Mouse (Mus musculus) megakaryocyte, embryonic 14.5 days (primary cell): ENCODE results near the gene Lhx2. TPM values are rescaled to one million over a fixed set of nuclear protein-coding genes. Genes with fewer than 3 reads are reported as not detected.
A peak's percentile ranks its signal among the peaks of the same experiment; 100 is the strongest.

Source experiments
- H3K27me3 ChIP-seq: replicated peaks from 2 replicates; pipeline ENCODE3; 2012; ENCODE audit warnings: inconsistent platforms
- H3K36me3 ChIP-seq: replicated peaks from 2 replicates; pipeline ENCODE3; 2012; ENCODE audit warnings: low read length, inconsistent platforms, mixed read lengths
- H3K4me1 ChIP-seq: 2 replicates; pipeline ENCODE4 v1.6.1; 2012; ENCODE audit warnings: inconsistent platforms
- H3K4me3 ChIP-seq: replicated peaks from 2 replicates; pipeline ENCODE3; 2012; ENCODE audit warnings: moderate library complexity, mild to moderate bottlenecking, inconsistent platforms
- H3K9me3 ChIP-seq: 2 replicates; pipeline ENCODE4 v1.6.1; 2012; ENCODE audit warnings: inconsistent platforms
- FLI1 ChIP-seq: IDR thresholded peaks from 2 replicates; pipeline ENCODE4 v1.6.1; 2012; ENCODE audit warnings: low read length, inconsistent platforms, mixed read lengths
- GATA1 ChIP-seq: IDR thresholded peaks from 3 replicates; pipeline ENCODE4 v1.6.1; 2012; ENCODE audit warnings: mixed read lengths, low read length, inconsistent platforms, borderline replicate concordance
- polyA plus RNA-seq: library from polyadenylated mRNA; stranded (reverse); fragments of >175 nt; gene quantifications from 2 replicates; pipeline ENCODE4 v1.2.3, GENCODE M21; 2012; ENCODE audit warnings: low replicate concordance; ENCODE audit not compliant: insufficient read depth

Lhx2 gene
- polyA plus RNA-seq, 1 experiment = 0.03 TPM

DNA sequence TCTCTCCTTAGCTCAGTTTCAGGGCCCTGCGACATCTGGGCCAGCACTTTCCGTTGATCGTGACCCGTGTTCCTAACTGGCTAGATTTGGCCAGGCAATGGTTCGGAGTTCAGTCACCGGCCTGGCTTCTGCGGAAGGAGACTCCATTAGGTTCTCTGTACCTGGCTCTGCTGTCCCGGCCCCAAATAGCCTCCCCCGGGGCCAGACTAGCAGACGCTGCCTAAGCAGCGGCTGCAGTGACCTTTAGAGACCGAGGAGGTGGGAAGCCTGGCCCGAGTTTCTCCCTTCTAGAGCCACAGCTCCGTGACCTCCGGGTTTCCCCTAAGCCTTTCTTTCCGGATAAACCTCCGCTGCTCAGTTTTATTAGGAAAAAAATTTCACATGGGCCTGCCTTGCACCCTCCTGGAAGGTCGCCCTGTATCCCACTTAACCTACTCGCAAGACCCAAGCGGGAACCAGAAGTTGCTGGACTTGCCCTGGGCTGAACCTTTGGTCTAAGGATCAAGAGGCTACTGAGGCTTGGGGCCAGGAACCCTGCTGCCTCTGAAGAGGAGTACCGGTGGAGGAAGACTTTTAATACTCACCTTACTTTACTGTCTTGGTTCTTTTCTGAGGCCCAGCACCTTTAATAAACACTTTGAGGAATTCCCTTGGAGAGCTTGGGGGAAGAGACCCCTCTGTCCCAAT is 13.4 kb downstream of the Lhx2 start:
- peaks cover 100% of the 10 kb centered on the region for H3K27me3 ChIP-seq
- peaks cover 61% of the 10 kb centered on the region for H3K4me1 ChIP-seq
- no peaks in the 10 kb centered on the region for H3K9me3 ChIP-seq
- H3K36me3 ChIP-seq = no peaks in the 10 kb centered on the region
- no peak overlapping the region for H3K4me3 ChIP-seq
- TF ChIP-seq GATA1 = no peak
- TF ChIP-seq FLI1 = no peak

DNA sequence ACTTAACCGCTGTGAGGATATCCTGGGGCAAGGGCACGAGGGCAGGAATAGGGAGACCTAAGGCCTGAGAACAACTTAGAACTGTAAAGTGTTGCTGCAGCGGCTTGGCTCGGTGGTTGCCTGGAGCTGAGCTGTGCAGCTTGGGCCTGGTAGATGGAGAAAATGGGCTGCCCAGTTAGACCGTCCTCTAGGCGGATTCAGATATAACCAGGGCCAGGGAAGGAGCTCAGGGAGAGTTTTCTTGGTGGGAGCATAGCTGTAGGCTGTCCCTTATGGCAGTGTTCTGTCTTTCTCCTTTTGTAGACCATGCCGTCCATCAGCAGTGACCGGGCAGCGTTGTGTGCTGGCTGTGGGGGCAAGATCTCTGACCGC is 13.9 kb downstream of the Lhx2 start:
- H3K27me3 ChIP-seq = peaks cover 100% of the 10 kb centered on the region
- no peaks in the 10 kb centered on the region for H3K9me3 ChIP-seq
- TF ChIP-seq GATA1 (no peak), FLI1 (no peak)
- H3K36me3 ChIP-seq = no peaks in the 10 kb centered on the region
- H3K4me3 ChIP-seq = peak overlapping the region; percentile 38
- peaks cover 56% of the 10 kb centered on the region for H3K4me1 ChIP-seq

DNA sequence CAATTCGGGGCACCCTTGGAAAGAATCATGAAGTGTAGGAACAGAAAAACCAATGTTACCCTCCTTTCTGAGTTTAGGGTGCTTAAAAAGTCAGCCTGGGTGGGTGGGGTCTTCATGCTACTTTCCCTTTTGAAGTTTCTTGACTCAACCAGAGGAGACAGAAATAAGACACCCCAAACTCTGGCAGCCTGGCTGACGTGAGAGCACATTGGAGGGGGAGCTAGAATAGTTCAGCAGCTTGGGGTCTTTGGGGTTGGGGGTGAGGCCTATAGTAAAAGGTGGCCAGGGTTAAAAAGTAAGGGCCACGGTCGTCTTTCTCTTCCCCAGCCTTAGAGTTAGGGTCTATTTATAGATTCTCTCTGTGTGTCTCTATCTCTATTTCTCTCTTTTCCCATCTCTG is 14.6 kb downstream of the Lhx2 start:
- TF ChIP-seq GATA1 (no peak), FLI1 (no peak)
- H3K36me3 ChIP-seq = no peaks in the 10 kb centered on the region
- no peak overlapping the region for H3K4me3 ChIP-seq
- peaks cover 51% of the 10 kb centered on the region for H3K4me1 ChIP-seq
- peaks cover 100% of the 10 kb centered on the region for H3K27me3 ChIP-seq
- no peaks in the 10 kb centered on the region for H3K9me3 ChIP-seq

DNA sequence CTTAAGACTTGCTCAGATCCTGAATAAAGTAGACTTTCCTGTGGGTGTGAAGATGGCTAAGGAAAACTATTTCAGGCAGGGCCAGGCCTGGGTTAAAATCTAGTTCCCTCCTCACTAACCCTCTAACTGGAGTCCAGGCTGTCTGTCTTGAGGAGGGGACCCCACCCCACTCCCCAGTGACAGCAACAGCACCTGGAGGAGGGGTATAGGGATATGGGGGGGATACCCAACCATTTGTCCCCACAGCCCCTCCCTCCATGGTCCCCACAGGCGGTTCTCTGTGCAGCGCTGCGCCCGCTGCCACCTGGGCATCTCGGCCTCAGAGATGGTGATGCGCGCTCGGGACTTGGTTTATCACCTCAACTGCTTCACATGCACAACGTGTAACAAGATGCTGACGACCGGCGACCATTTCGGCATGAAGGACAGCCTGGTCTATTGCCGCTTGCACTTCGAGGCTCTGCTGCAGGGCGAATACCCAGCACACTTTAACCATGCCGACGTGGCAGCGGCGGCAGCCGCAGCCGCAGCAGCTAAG is 15.2 kb downstream of the Lhx2 start:
- Histone ChIP-seq H3K4me3 (peak overlapping the region; percentile 10), H3K9me3 (no peaks in the 10 kb centered on the region), H3K4me1 (peaks cover 55% of the 10 kb centered on the region), H3K27me3 (peaks cover 100% of the 10 kb centered on the region), H3K36me3 (no peaks in the 10 kb centered on the region)
- TF ChIP-seq FLI1 (no peak), GATA1 (no peak)

DNA sequence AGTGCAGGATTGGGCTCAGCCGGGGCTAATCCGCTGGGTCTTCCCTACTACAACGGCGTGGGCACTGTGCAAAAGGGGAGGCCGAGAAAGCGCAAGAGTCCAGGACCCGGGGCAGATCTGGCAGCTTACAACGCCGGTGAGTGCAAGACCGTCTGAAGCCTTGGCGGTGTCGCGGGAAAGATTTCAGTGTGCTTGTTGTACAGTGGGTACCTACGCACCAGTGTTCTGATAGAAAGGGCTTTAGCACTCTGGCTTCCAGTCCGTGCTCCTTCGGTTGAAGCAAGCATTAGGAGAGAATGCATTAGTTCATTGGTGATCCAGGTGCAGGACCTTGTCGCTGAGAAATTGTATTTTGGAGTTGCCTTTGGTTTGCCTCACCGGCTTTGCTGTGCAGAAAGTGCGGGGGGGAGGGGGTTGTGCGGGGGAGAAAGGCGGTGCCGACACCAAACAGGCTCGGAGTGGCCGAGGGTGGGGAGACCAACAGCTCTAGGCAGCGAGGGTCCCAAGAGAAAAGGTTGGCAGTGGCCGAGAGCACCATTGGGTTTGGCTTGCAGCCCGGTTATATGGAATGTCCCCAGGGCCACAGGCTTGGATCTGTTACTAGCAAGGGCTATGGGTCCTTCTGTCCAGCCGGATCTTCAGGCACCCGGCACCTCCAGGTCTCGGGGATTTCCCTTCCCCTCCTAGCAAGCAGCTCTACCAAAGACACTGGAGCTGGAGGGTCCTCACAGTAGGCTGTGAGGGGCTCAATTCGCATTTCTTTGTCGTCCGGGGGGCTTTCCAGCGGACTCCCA is 15.8 kb downstream of the Lhx2 start:
- H3K27me3 ChIP-seq = peaks cover 100% of the 10 kb centered on the region
- TF ChIP-seq FLI1 (no peak), GATA1 (no peak)
- H3K4me1 ChIP-seq = peaks cover 62% of the 10 kb centered on the region
- no peaks in the 10 kb centered on the region for H3K9me3 ChIP-seq
- no peak overlapping the region for H3K4me3 ChIP-seq
- no peaks in the 10 kb centered on the region for H3K36me3 ChIP-seq

DNA sequence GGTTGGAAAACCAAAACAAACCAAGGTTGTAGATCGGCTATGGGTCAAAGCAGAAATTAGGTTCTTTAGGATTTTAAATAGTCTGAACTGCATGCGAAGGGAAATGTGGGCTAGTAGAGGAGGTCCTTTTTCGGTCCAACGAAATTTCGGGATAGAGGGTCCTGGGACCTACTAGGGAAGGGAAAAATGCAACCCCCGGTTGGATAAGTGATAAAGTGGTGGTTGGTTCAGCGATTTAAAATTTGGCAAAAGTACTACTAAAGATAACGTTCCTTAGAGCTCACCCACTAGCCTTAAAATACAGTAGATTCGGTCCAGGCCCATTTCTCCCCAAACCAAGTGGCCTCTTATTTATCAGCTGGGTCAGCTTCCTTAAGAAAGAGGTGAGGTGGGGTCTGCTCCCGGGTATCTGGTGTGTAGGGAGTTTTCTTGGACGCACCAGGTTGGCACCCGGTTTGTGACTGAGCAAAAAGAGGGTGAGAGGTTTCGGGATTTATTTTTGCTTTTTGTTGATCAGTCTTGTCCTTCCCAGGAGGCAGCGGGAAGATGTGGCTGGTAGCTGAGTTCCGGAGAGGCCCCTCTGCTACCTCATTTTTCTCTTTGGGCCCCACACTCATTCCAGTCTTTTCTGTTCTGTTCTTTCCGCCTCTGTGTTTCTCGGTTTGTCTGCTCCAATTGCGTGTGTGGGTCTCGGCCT is 16.8 kb downstream of the Lhx2 start:
- H3K4me3 ChIP-seq = peak overlapping the region; percentile 23
- no peaks in the 10 kb centered on the region for H3K36me3 ChIP-seq
- H3K27me3 ChIP-seq = peaks cover 100% of the 10 kb centered on the region
- H3K4me1 ChIP-seq = peaks cover 56% of the 10 kb centered on the region
- TF ChIP-seq GATA1 = no peak
- TF ChIP-seq FLI1 = no peak
- no peaks in the 10 kb centered on the region for H3K9me3 ChIP-seq

DNA sequence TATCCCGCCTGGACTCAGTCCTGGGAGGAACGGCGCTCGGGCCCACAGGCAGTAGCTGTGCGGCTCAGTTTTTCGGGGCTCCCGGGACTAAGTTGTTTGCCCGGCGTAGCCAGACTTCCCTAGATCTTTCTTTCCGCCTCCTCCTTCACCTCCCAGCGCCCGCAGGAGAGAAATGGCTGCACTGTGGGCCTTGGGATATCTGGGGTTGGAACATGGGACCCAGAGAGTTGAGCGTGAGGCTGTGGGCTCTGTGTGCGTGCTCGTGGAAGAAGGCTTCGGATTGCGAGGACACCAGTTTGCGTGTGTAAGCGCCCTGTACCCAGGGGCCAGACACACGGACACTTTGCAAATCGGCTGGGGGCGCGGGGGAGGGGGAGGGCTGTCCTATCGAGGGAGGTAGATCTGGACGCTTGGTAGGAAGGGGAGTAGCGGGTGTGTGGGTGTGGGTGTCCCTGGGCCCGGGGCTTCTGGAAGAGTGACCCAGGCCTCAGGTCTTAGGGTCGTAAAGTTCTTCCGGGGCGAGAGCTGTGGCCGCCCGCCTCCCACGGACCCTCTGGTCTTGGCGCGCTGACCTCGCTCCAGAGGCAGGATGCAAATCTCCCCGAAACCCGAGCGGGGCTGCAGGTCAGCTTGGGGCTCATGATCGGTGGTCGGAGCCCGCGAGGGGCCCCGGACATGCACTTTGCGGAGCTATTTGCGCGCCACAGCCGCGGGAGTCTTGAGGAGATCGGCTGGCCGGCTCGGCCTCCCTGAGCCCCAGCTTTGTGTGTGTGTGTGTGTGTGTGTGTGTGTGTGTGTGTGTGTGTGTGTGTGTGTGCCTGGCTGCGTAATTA is 17.6 kb downstream of the Lhx2 start:
- Histone ChIP-seq H3K9me3 (no peaks in the 10 kb centered on the region), H3K36me3 (no peaks in the 10 kb centered on the region), H3K4me1 (peaks cover 48% of the 10 kb centered on the region), H3K4me3 (peak overlapping the region; percentile 73), H3K27me3 (peaks cover 100% of the 10 kb centered on the region)
- TF ChIP-seq GATA1 = no peak
- no peak for TF ChIP-seq FLI1

DNA sequence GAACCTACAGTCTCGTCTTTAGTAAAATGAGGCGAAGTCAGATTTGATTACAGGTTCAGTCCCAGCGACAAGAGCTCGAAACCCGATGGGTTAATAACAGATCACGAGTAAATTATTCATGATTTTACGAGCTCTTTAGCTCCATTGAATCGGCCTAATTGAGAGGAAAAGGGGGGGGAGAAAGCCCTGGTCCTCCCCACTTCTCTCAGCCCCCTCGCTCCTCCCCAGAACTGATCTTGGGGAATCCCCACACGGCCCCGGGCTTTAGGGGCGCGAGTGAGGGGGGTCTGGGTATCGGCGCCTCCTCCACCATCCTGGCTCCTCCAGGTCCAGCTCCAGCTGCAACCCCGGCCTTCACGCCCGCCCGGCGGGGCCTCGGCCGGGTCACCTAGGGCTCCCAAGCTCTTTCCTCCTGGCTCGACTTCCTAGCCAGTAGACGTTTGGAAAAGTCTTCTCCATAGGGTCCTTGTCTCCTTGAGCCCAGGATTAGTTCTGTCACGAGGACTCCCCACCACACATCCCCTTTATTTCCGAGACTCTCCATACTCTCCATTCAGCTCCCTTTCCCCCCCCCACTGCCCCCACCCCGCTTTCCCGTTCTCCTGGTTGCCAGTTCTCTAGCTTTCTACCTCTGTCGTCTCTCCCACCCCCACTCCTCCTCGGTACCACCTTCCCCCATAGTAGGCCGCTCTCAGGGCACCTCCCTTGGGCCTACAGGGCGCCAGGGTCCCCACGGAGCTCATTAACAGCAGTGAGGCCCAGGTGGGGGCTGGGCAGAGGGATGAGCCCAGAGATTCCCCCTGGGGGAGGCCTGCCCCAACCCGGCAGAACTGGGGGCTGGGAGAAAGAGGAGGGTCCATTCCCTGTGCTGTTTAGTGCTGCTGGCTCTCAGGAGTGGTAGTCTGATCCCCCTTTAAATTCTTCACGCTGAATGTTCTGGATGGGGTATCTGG is 18.5 kb downstream of the Lhx2 start:
- Histone ChIP-seq H3K4me3 (no peak overlapping the region), H3K27me3 (peaks cover 100% of the 10 kb centered on the region)

More for the DNA sequence above, 18.5 kb downstream of the Lhx2 start:
- Histone ChIP-seq H3K4me1 (peaks cover 41% of the 10 kb centered on the region), H3K36me3 (no peaks in the 10 kb centered on the region), H3K9me3 (no peaks in the 10 kb centered on the region)
- TF ChIP-seq FLI1 (no peak), GATA1 (no peak)
